Mouse (Mus musculus) CH12.LX (cell line): ENCODE data around the gene Scmh1.
A peak's percentile ranks its signal among the peaks of the same experiment; 100 is the strongest.

ENCODE experiments used
- BHLHE40 ChIP-seq: IDR thresholded peaks from 2 replicates; pipeline ENCODE4 v1.6.1; 2011; ENCODE audit warnings: mild to moderate bottlenecking, low read depth, low read length, improper control_type of control experiment
- CTCF ChIP-seq, 2 experiments: IDR thresholded peaks in 1 of 2; conservative IDR thresholded peaks in 1 of 2; 2 replicates each; pipeline ENCODE4 v1.5.1; 2011 to 2012; ENCODE audit warnings: low read depth in 2 of 2, low read length in 2 of 2, improper control_type of control experiment in 1 of 2, inconsistent platforms in 1 of 2, mild to moderate bottlenecking in 1 of 2, moderate library complexity in 1 of 2
- E2F4 ChIP-seq: IDR thresholded peaks from 2 replicates; pipeline ENCODE4 v1.6.1; 2011; ENCODE audit warnings: low read depth, low read length, improper control_type of control experiment; ENCODE audit not compliant: insufficient replicate concordance
- MAFK ChIP-seq: IDR thresholded peaks from 2 replicates; pipeline ENCODE4 v1.6.1; 2011; ENCODE audit warnings: low read length, improper control_type of control experiment; ENCODE audit not compliant: insufficient replicate concordance
- MXI1 ChIP-seq: IDR thresholded peaks from 2 replicates; pipeline ENCODE4 v1.6.1; 2011; ENCODE audit warnings: mild to moderate bottlenecking, low read depth, low read length, improper control_type of control experiment
- POLR2A ChIP-seq: IDR thresholded peaks from 2 replicates; pipeline ENCODE4 v1.6.1; 2011; ENCODE audit warnings: low read depth, mild to moderate bottlenecking, improper control_type of control experiment, low read length
- TBP ChIP-seq: conservative IDR thresholded peaks from 2 replicates; pipeline ENCODE4 v1.6.1; 2011; ENCODE audit warnings: low read depth, low read length, improper control_type of control experiment
- USF1 ChIP-seq: IDR thresholded peaks from 2 replicates; pipeline ENCODE4 v1.6.1; 2014; ENCODE audit warnings: low read depth, mild to moderate bottlenecking, inconsistent platforms, low read length, improper control_type of control experiment

DNA sequence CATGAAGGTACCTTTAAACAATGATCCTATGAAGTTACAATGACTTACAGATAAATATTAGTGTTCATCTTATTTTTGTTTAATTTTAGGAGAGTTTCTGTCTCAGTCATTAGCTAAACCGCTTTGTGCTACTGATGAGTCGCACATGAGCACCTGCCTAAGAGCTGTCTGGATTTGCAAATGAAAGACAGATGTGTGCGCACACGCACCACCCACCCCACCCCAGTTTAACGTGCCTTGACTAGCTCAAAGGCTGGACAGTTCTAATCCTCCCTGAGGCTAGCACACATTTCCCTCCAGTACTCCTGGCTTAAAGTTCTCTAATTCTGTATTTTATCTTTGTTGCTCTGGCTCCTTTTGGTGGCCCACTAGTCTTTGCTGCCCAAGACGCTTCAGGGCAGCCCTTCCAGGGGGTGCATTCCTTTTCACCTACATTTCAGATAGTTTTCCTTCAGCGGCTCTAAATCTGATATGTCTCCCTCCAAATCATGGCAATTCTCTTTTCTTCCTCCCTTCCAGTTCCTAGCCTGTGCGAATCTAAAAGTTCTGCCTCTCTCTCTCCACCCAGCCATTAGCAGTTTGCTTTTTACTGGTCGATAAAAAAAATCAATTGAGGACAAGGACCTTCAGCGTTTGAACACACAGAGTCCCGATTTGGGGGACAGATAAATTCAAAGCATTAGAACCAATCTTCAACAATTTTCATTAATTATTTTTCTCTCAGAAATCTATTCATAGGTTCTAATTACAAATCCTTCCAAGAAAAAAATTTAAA lies 27.7 kb downstream of the Scmh1 start:
- TF ChIP-seq E2F4 (no peak), USF1 (no peak), POLR2A (no peak), CTCF (conservative IDR thresholded peaks at IDR 0.05 in 1 of 2, IDR thresholded peaks at IDR 0.05 in 1 of 2; ENCODE audit: low read depth in 2 of 2, low read length in 2 of 2) (no peak), TBP (no peak), MXI1 (no peak), BHLHE40 (peak; percentile 47; the same call in 1 of the 2 replicates), MAFK (no peak)
